Mouse (Mus musculus) G1E (cell line): ENCODE measurements at regions not wholly inside any gene's neighbourhood (a gene's known extent, or its start where the extent isn't known, plus 50 kb on each side); places are given as distances from the start of the nearest gene placed in this dataset.

Experiments used
- CTCF ChIP-seq: IDR thresholded peaks from 2 replicates; pipeline ENCODE4 v1.5.1; 2012; ENCODE audit warnings: low read depth, low read length, inconsistent platforms, mixed read lengths
- GATA1 ChIP-seq: IDR thresholded peaks from 2 replicates; pipeline ENCODE4 v1.6.1; 2012; ENCODE audit warnings: borderline replicate concordance, low read length, inconsistent platforms, mixed read lengths
- POLR2AphosphoS5 ChIP-seq: IDR thresholded peaks from 2 replicates; pipeline ENCODE4 v1.6.1; 2012; ENCODE audit warnings: low read depth, low read length, inconsistent platforms; ENCODE audit not compliant: insufficient replicate concordance
- TAL1 ChIP-seq: conservative IDR thresholded peaks from 2 replicates; pipeline ENCODE4 v1.6.1; 2012; ENCODE audit warnings: low read depth, low read length, inconsistent platforms, mixed read lengths

- no peak for TF ChIP-seq CTCF
- TF ChIP-seq TAL1: no peak
- no peak for TF ChIP-seq GATA1
- no peak for TF ChIP-seq POLR2AphosphoS5
Measured at GRCm38 (mm10) chr5:45049410-45049809, 249.9 kb upstream of the Ldb2 start.
